Mouse (Mus musculus) liver, embryonic 13.5 days (tissue): ENCODE measurements around the gene Auts2. TPM values are rescaled to one million over a fixed set of nuclear protein-coding genes. Genes with fewer than 3 reads are reported as not detected.

Source experiments
- ATAC-seq: fragments of 200-750 bp; cut with Nextera tagmentation; 2 replicates; pipeline ENCODE4 v1.8.0; 2017; ENCODE audit warnings: low read depth, mild to moderate bottlenecking, moderate number of reproducible peaks, moderate library complexity
- DNase-seq: peaks from one replicate; pipeline ENCODE4 v3.0.0; 2022
- H3K27ac ChIP-seq: fragments of 300-500 bp; sonication (generic); 2 replicates; pipeline ENCODE4 v1.5.1; 2015; ENCODE audit warnings: moderate library complexity, mild to moderate bottlenecking, inconsistent platforms
- H3K27me3 ChIP-seq: fragments of 300-500 bp; sonication (generic); 2 replicates; pipeline ENCODE4 v1.6.1; 2015; ENCODE audit warnings: mild to moderate bottlenecking, inconsistent platforms
- H3K36me3 ChIP-seq: fragments of 300-500 bp; sonication (generic); 2 replicates; pipeline ENCODE4 v1.6.1; 2015; ENCODE audit warnings: mild to moderate bottlenecking, inconsistent platforms
- H3K4me1 ChIP-seq: fragments of 300-500 bp; sonication (generic); replicated peaks from 2 replicates; pipeline ENCODE4 v1.6.1; 2015; ENCODE audit warnings: inconsistent platforms
- H3K4me2 ChIP-seq: fragments of 300-500 bp; sonication (generic); 2 replicates; pipeline ENCODE4 v1.6.1; 2015; ENCODE audit warnings: inconsistent platforms, mild to moderate bottlenecking, moderate library complexity
- H3K4me3 ChIP-seq: fragments of 300-500 bp; sonication (generic); replicated peaks from 2 replicates; pipeline ENCODE4 v1.5.1; 2015; ENCODE audit warnings: mild to moderate bottlenecking, inconsistent platforms
- H3K9ac ChIP-seq: fragments of 300-500 bp; sonication (generic); 2 replicates; pipeline ENCODE4 v1.6.1; 2015; ENCODE audit warnings: mild to moderate bottlenecking, inconsistent platforms
- H3K9me3 ChIP-seq: fragments of 300-500 bp; sonication (generic); replicated peaks from 2 replicates; pipeline ENCODE4 v1.6.1; 2016; ENCODE audit warnings: inconsistent platforms
- WGBS: fragments of 180-500 bp; shearing (Covaris S2); methylation state at CpG from one replicate; pipeline ENCODE4 v1.1.7; 2015; ENCODE audit not compliant: insufficient replicate concordance; 5-methylcytosine and 5-hydroxymethylcytosine counted together
- polyA plus RNA-seq: library from polyadenylated mRNA; unstranded; fragments of >200 nt; fragmentation: Nextera tagmentation; extraction: Ambion mirVana; gene quantifications from 2 replicates; pipeline ENCODE4 v1.2.1, GENCODE M21; 2015

The Auts2 gene
- polyA plus RNA-seq, 1 experiment from 2014 or later, result 1.5 TPM

DNA sequence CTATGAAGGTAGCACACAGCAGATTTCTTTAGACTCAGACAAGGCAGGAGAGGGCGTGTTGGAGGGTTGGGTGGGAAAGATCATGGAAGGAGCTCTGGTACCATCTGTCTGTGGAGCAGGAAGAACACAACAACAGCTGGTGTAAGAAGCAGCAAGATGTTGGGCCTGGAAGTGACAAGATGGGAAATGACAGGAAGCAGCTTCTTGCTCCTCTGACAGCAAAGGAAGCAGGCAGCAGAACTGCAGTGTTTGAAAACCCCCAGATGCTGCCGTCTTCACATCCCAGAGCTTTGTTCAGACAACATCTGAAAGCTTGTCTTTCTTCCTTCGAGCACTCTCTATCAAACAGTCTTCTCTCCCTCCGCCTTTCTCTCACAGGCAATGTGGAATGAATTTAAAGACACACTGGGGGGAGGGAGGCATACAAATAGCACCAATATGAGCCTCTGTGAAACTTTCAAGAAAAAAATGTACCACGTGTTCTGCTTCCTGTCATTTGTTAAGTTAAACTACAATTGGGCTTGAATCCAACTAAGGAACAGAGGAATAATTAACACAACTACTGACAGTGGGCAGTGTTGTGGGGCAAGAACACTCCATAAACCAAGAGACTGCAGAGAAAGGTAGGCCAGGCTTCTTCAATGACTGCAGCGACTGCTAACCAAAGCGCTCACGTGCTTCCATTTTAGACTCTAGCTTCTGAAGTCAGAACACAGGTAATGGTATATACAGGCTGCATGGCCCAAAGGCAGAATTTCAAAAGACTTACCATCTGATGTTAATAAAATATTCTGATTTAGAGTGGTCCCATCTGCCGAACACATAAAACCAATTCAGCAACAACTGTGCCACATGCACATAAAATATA is 381.6 kb downstream of the Auts2 start:
- Histone ChIP-seq H3K9me3 (no peaks in the 10 kb centered on the region), H3K36me3 (no peaks in the 10 kb centered on the region), H3K27ac (no peak overlapping the region), H3K4me1 (0 out of 2 replicates have a peak, but pooled peaks cover 2% of the 10 kb centered on the region), H3K4me3 (no peak overlapping the region), H3K9ac (no peak overlapping the region), H3K4me2 (no peak overlapping the region), H3K27me3 (no peaks in the 10 kb centered on the region)
- 42% methylated on average over 9 of the region's 9 CpGs for WGBS
- ATAC-seq, result no peak
- DNase-seq, result no peak

GRCm38 (mm10) chr5:132144181-132144580 is 399.0 kb downstream of the Auts2 start:
- Histone ChIP-seq H3K36me3 (no peaks in the 10 kb centered on the region), H3K9ac (no peak overlapping the region), H3K27me3 (no peaks in the 10 kb centered on the region), H3K4me2 (no peak overlapping the region), H3K4me1 (no peaks in the 10 kb centered on the region), H3K27ac (no peak overlapping the region), H3K4me3 (no peak overlapping the region), H3K9me3 (no peaks in the 10 kb centered on the region)
- no peak for DNase-seq
- 69% methylated on average over 4 of the region's 4 CpGs for WGBS
- ATAC-seq, result no peak

- no peaks in the 10 kb centered on the region for H3K36me3 ChIP-seq
- ATAC-seq (no peak), DNase-seq (no peak)
- H3K27ac ChIP-seq, result no peak overlapping the region
- 78% methylated on average over 4 of the region's 4 CpGs for WGBS
- H3K9me3 ChIP-seq, result no peaks in the 10 kb centered on the region
- H3K4me3 ChIP-seq, result no peak overlapping the region
- H3K4me2 ChIP-seq, result no peak overlapping the region
- no peaks in the 10 kb centered on the region for H3K27me3 ChIP-seq
- H3K4me1 ChIP-seq, result 0 out of 2 replicates have a peak, but pooled peaks cover 2% of the 10 kb centered on the region
- no peak overlapping the region for H3K9ac ChIP-seq
These were observed 402.3 kb downstream of the Auts2 start for GRCm38 (mm10) chr5:132140816-132141215.

DNA sequence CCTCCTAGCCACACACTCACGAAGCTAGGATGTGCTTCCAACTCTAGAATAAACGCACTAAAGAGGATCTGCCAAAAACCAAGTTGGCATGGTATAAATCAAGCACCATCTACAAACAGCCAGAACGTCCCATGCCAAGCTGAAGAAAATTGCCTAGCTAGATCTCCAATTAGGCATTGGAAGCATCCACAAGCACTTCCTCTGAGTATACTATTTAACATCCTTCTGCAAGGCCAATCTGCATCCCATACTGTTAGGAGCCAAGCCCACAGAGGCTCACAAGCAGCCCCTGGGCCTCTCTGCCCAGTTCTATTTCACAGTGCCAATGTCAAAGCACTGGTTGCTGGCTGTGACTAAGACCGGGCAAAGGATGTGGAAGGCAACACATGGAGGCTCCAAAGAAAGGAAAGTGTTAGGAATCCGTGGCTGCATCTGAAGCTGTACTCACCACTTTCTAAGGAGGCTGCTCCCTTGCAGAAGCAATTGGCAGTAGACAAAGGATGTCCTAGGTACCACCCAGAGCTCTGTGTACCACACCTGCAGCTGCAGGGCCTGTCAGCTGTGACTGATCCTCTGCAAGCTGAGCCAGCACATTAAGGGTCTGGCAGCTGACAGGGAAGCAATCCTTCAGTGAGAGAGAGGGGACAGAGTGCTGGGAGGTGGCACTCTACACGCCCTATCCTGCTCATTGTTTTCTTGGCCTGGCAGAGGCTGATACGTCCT is 407.0 kb downstream of the Auts2 start:
- H3K4me3 ChIP-seq, result no peak overlapping the region

GRCm38 (mm10) chr5:132131948-132132347 is 411.2 kb downstream of the Auts2 start:
- Histone ChIP-seq H3K4me2 (no peak overlapping the region), H3K9ac (no peak overlapping the region), H3K9me3 (no peaks in the 10 kb centered on the region), H3K27me3 (no peaks in the 10 kb centered on the region), H3K27ac (no peak overlapping the region), H3K4me1 (0 out of 2 replicates have a peak, but pooled peaks cover 2% of the 10 kb centered on the region), H3K4me3 (no peak overlapping the region), H3K36me3 (no peaks in the 10 kb centered on the region)
- DNase-seq, result no peak
- WGBS, result 61% methylated on average over 3 of the region's 3 CpGs
- no peak for ATAC-seq

More for the DNA sequence above, 407.0 kb downstream of the Auts2 start:
- 43% methylated on average over 7 of the region's 7 CpGs for WGBS
- H3K27me3 ChIP-seq, result no peaks in the 10 kb centered on the region
- no peak overlapping the region for H3K4me2 ChIP-seq
- ATAC-seq, result no peak
- no peaks in the 10 kb centered on the region for H3K9me3 ChIP-seq
- 0 out of 2 replicates have a peak, but pooled peaks cover 2% of the 10 kb centered on the region for H3K4me1 ChIP-seq
- H3K36me3 ChIP-seq, result no peaks in the 10 kb centered on the region
- no peak for DNase-seq
- no peak overlapping the region for H3K9ac ChIP-seq
- H3K27ac ChIP-seq, result no peak overlapping the region

DNA sequence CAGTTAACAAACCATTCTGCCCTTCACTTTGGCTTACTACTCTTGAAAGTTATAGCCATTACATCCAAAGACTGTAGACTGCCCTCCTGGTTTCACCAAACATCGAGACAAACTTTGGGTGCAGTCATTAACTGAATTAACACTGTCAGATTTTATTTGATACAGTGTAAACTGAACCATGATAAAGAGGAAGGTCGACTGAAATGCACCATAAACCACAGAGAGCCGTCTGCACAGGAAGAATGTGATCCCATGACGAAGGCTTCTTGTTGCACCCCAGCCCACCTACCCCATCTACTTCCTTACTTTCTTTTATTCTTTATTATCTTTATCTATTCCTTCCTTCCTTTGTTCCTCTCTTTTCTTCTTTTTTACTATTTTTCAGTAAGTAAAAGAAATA is 412.6 kb downstream of the Auts2 start:
- DNase-seq (no peak), ATAC-seq (no peak)
- no peak overlapping the region for H3K4me2 ChIP-seq
- WGBS, result 21% methylated on average over 4 of the region's 4 CpGs
- H3K4me3 ChIP-seq, result no peak overlapping the region
- no peak overlapping the region for H3K9ac ChIP-seq
- H3K4me1 ChIP-seq, result no peaks in the 10 kb centered on the region
- no peaks in the 10 kb centered on the region for H3K27me3 ChIP-seq
- no peak overlapping the region for H3K27ac ChIP-seq
- no peaks in the 10 kb centered on the region for H3K9me3 ChIP-seq
- no peaks in the 10 kb centered on the region for H3K36me3 ChIP-seq

- Histone ChIP-seq H3K27me3 (no peaks in the 10 kb centered on the region), H3K4me2 (no peak overlapping the region), H3K4me1 (no peaks in the 10 kb centered on the region), H3K36me3 (no peaks in the 10 kb centered on the region), H3K4me3 (no peak overlapping the region), H3K27ac (no peak overlapping the region), H3K9ac (no peak overlapping the region), H3K9me3 (no peaks in the 10 kb centered on the region)
- 83% methylated on average over 12 of the region's 12 CpGs for WGBS
- DNase-seq, result no peak
- no peak for ATAC-seq
These were observed 416.5 kb downstream of the Auts2 start for GRCm38 (mm10) chr5:132126626-132127025.

DNA sequence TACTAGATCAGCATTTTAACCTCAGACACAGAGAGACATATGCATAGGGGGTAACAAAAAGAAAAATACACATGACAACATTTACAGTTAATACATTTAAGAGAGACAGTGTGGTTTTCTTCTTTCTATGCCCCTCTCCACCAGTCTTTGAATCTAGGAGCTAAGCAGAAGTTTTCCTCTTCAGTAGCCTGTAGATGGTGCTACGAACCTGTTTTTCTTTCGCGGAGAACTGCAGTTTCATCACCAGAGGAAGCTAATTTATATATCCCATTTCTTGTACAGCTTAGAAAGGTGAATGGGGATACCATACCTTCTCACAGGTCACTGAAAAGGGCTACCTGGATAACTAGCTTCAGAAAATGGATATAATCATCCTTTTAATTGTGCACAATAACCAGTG is 427.5 kb downstream of the Auts2 start:
- DNase-seq (no peak), ATAC-seq (no peak)
- H3K27me3 ChIP-seq, result no peaks in the 10 kb centered on the region
- no peak overlapping the region for H3K27ac ChIP-seq
- no peak overlapping the region for H3K4me2 ChIP-seq
- 61% methylated on average over 3 of the region's 3 CpGs for WGBS
- H3K36me3 ChIP-seq, result no peaks in the 10 kb centered on the region
- no peak overlapping the region for H3K4me3 ChIP-seq
- H3K9me3 ChIP-seq, result no peaks in the 10 kb centered on the region
- no peaks in the 10 kb centered on the region for H3K4me1 ChIP-seq
- no peak overlapping the region for H3K9ac ChIP-seq

GRCm38 (mm10) chr5:132114561-132115301 is 428.4 kb downstream of the Auts2 start:
- 52% methylated on average over 8 of the region's 8 CpGs for WGBS
- DNase-seq (no peak), ATAC-seq (no peak)
- no peaks in the 10 kb centered on the region for H3K27me3 ChIP-seq
- H3K4me3 ChIP-seq, result no peak overlapping the region
- no peaks in the 10 kb centered on the region for H3K36me3 ChIP-seq
- no peak overlapping the region for H3K27ac ChIP-seq
- no peaks in the 10 kb centered on the region for H3K4me1 ChIP-seq
- H3K4me2 ChIP-seq, result no peak overlapping the region
- no peaks in the 10 kb centered on the region for H3K9me3 ChIP-seq
- H3K9ac ChIP-seq, result no peak overlapping the region

DNA sequence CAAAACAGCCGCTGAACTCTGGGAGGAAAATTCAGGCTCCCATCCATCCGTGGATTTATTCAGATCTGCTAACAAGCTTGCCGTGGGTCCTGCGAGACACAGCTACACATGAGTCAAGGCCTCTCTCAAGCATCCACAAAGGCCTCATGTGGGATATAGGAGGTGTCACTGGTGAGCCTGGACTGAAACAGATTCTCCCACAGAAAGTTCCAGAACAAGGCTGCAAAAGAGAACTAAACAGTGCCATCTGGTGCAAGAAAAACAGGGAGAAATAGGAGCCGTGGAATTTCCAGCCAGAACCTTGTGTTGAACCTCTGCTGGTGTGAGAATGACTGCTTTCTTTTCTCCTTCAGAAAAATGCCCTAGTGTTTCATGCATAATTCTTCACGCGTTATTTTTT is 429.7 kb downstream of the Auts2 start:
- DNase-seq (no peak), ATAC-seq (no peak)
- Histone ChIP-seq H3K27me3 (no peaks in the 10 kb centered on the region), H3K4me2 (no peak overlapping the region), H3K9ac (no peak overlapping the region), H3K4me1 (no peaks in the 10 kb centered on the region), H3K36me3 (no peaks in the 10 kb centered on the region), H3K27ac (no peak overlapping the region), H3K4me3 (no peak overlapping the region), H3K9me3 (no peaks in the 10 kb centered on the region)
- WGBS, result 70% methylated on average over 7 of the region's 7 CpGs

DNA sequence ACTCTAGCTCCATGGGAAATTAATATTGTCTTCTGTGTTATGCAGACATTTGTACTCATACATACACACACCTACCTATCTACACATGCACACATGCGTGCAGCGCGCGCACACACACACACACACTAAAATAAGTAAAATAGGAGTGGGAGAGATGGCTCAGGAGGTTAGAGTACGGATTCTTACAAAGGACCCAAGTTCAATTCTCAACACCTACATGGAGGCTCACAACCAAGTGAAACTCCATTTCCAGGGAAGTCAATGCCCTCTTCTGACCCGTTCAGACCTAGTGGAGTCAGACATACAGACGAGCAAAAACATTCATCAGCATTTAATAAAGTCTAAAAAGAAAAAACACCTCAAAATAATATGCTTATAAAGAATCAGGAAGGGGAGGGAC is 430.5 kb downstream of the Auts2 start:
- no peak for ATAC-seq
- H3K9ac ChIP-seq, result no peak overlapping the region
- no peak overlapping the region for H3K4me3 ChIP-seq
- DNase-seq, result no peak
- no peaks in the 10 kb centered on the region for H3K9me3 ChIP-seq
- H3K27me3 ChIP-seq, result no peaks in the 10 kb centered on the region
- no peak overlapping the region for H3K27ac ChIP-seq
- no peaks in the 10 kb centered on the region for H3K4me1 ChIP-seq
- WGBS, result 64% methylated on average over 7 of the region's 7 CpGs
- H3K36me3 ChIP-seq, result no peaks in the 10 kb centered on the region
- no peak overlapping the region for H3K4me2 ChIP-seq
